Mouse (Mus musculus) embryo, embryonic 10 days (tissue): ENCODE measurements around the gene Arl15.
"Not testable (repeated sequence)": the region's sequence is repeated elsewhere in the genome, so short reads cannot be mapped to it uniquely, and the experiment has no call there.

Source experiments
- DNase-seq: peaks from one replicate; pipeline ENCODE4 v3.0.0-alpha.2; 2015; ENCODE audit warnings: low spot score

The Arl15 gene

GRCm38 (mm10) chr13:113794039-113794704 is at the start of gene Arl15:
Gene Arl15 (plus strand): TSS chr13:113794505.
- DNase-seq, result peak; percentile 98

GRCm38 (mm10) chr13:113745301-113745700 is 49.0 kb upstream of the Arl15 start:
- DNase-seq, result no peak

- no peak for DNase-seq
These were observed 43.5 kb upstream of the Arl15 start for GRCm38 (mm10) chr13:113750766-113751165.

- no peak for DNase-seq
These were observed 39.3 kb upstream of the Arl15 start for GRCm38 (mm10) chr13:113754731-113755689.

GRCm38 (mm10) chr13:113755779-113756178 is 38.5 kb upstream of the Arl15 start:
- DNase-seq, result no peak

GRCm38 (mm10) chr13:113761717-113762116 is 32.6 kb upstream of the Arl15 start:
- no peak for DNase-seq

GRCm38 (mm10) chr13:113762766-113763516 is 31.4 kb upstream of the Arl15 start:
- DNase-seq, result no peak

GRCm38 (mm10) chr13:113765411-113765810 is 28.9 kb upstream of the Arl15 start:
- no peak for DNase-seq

GRCm38 (mm10) chr13:113769829-113770228 is 24.5 kb upstream of the Arl15 start:
- no peak for DNase-seq

GRCm38 (mm10) chr13:113770340-113770739 is 24.0 kb upstream of the Arl15 start:
- no peak for DNase-seq

GRCm38 (mm10) chr13:113771340-113771739 is 23.0 kb upstream of the Arl15 start:
- DNase-seq, result no peak

- no peak for DNase-seq
These were observed 19.5 kb upstream of the Arl15 start for GRCm38 (mm10) chr13:113774799-113775198.

- no peak for DNase-seq
These were observed 18.8 kb upstream of the Arl15 start for GRCm38 (mm10) chr13:113775244-113776140.

- DNase-seq, result no peak
These were observed 8.5 kb upstream of the Arl15 start for GRCm38 (mm10) chr13:113785803-113786202.

GRCm38 (mm10) chr13:113787136-113787535 is 7.2 kb upstream of the Arl15 start:
- DNase-seq, result no peak

- not testable (repeated sequence) for DNase-seq
These were observed 4.3 kb upstream of the Arl15 start for GRCm38 (mm10) chr13:113790016-113790415.

GRCm38 (mm10) chr13:113793637-113794036 is 668 bp upstream of the Arl15 start:
- no peak for DNase-seq

GRCm38 (mm10) chr13:113794705-113795655 is 675 bp downstream of the Arl15 start:
- peak; percentile 73 for DNase-seq

- no peak for DNase-seq
These were observed 3.1 kb downstream of the Arl15 start for GRCm38 (mm10) chr13:113797378-113797777.

GRCm38 (mm10) chr13:113799361-113799760 is 5.1 kb downstream of the Arl15 start:
- DNase-seq, result no peak
